Mouse (Mus musculus) thymus, postnatal 25 days (tissue): ENCODE results near the gene Gprasp1.
"Not testable (repeated sequence)": the region's sequence is repeated elsewhere in the genome, so short reads cannot be mapped to it uniquely, and the experiment has no call there.

Experiments used
- DNase-seq: peaks from one replicate; pipeline ENCODE4 v3.0.0; 2022

Gprasp1 gene

DNA sequence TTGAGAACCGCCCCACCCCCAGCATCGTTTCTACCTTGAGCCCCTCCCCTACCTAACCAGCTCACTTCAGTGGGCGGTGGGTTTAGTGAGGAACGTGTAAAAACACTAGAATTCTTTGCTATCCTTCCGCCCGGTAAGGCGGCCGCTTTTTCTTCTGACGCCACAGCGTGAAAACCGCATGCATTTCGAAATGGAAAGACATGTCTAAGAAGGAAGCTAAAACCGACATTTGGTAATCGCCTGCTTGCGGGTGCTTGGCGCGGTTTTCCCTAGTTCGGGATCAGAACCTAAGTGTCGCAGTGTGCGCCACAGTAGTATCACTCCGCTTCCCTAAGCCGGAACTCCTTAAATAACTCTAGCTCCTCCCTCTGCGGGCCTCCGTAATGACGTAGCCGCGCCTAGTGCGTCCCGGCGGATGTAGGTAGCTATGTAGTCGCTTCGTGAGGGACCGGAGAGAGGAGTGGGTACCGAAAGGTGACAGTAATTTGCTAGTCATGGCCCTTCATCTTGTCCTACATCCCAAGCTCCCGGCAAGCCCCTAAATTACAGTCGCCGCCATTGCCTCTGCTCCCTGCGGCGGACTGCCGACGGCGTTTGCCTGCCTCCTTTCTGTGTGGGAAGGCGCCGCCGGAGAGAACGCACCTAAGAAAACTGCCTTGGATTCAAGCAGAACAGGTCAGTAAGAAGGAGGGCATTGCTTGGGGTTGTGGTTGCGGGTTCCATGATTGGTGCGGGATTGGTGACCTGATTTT lies at the start of gene Gprasp1, which contains the start of gene Armcx5:
Gene Gprasp1 (plus strand): TSS at position 430 of the 752 bp plus-strand sequence.
Gene Armcx5 (plus strand): TSS at position 430 of the 752 bp plus-strand sequence.
- peak; percentile 86 for DNase-seq

DNA sequence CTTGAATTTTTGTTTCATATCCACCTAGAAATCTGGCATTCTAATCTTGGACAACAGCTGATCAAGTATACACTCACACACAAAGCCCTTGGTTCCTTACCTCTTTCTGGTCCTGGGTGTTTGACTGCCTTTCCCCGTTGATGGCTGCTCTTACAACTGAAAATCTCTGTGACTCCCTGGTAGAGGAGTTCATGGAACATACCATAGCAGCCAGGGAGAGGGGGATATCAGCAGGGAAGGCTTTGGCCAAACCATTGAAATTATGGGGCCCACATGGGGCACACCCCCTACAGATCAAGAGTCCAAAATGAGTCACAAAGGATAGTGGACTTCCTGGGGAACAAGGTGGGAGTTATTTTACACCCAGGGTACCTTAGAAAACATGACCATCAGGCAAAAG lies 48.9 kb upstream of the Gprasp1 start, which contains the start of gene Tcp11x2:
Gene Tcp11x2 (minus strand): TSS at position 158 of the 400 bp plus-strand sequence.
- DNase-seq: no peak

DNA sequence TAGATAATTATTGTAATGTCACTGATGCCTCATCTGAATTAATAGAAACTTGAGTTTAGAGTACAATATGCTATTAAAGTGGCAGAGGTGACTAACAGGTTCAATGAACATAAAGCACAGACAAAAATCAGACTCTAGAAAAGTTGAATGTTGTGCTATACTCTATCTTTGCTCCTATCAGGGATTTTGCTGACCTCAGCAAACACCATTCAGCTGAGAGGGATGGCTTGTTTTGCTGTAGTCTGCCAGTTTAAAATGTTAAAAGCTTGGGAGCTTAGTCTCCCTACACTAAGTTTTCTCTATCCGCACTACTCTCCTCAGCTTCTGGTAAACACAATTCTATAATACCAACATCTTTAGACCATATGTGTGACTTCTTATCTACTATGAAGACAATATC lies 39.4 kb upstream of the Gprasp1 start:
- no peak for DNase-seq

DNA sequence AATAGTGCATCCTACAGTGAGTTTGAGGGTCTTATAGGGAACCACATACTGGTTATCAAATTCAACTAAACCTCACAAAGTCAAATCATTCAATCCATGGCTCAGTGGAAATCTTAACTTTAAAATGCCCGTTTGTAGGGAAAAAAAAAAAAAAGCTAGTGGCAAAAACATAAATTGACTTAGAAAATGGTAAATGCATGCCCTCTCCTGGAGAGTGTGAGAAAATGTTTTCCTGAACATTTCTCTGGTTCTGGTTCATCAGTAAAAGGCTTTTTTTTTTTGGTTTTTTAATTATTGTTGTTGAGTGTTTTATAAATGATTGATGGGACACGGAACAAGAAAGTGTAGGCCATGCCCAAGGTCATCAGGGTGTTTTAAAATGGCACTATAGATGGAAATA lies 38.2 kb upstream of the Gprasp1 start:
- no peak for DNase-seq

DNA sequence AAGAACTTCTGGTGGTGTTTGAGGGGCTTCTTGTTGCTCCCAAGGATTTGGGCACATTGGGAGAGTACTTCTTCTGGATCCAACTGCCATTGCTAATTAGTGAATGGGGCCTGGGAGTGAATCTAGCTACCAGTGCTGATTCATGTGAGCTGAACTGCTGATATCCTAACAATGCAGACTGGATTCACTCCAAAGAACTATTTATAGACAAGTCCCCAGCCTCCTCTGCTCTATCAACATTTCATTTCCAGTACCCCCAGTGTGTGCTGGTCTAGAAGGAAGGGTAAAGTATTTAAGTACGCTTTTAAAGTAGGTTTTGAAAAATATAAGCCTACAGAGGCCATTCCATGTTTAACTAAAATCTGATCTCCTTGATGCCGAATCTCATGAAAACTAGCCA lies 29.7 kb upstream of the Gprasp1 start:
- no peak for DNase-seq

DNA sequence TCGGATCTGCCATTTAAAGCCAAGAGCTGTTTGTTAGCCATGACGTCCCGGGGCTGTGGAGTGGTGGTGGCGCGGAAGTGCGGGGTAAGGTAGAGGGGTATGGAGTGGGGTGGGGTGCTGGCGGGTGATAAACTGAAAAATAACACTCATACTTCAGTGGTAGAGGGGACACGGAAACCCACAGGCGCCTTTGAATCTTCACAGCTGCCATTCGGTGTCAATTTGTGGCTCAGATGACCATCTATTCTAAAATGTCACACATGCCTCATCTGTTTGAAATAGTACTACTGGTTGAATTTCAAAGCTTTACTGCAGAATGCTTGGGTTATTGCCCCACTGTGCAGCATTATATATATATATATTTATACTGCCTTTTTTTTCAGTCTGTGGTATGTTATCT lies 17.4 kb upstream of the Gprasp1 start, which contains the start of gene Tmsb15a:
Gene Tmsb15a (minus strand): TSS at position 101 of the 400 bp plus-strand sequence.
- no peak for DNase-seq

DNA sequence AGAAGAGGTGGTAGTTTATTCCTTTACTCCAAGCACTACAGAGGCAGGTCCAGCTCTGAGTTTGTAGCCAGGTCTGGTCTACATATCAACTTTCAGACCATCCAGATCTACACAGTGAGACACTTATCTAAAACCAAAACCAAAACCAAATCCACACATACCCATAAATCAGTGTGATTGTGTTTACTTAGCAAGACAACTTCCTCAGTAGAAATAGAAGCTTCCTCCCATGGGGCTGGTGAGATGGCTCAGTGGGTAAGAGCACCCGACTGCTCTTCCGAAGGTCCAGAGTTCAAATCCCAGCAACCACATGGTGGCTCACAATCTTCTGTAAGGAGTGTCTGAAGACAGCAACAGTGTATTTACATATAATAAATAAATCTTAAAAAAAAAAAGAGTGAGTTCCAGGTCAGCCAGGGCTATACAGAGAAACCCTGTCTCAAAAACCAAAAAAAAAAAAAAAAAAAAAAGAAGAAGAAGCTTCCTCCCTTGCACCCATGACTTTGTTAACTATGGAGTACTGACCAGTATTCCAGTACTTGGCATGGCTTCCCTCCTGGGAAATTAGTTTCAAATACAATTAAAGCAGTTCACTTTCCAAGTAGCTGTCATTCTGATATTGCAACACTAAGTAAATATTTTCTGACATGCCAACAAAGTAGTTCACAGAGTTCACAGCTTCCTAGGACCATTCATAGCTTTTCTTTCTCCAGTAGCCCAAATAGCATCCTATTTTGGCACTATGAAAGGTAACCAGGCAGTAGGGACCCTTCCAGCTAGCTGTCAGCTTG lies 3.6 kb upstream of the Gprasp1 start:
- DNase-seq: no peak

DNA sequence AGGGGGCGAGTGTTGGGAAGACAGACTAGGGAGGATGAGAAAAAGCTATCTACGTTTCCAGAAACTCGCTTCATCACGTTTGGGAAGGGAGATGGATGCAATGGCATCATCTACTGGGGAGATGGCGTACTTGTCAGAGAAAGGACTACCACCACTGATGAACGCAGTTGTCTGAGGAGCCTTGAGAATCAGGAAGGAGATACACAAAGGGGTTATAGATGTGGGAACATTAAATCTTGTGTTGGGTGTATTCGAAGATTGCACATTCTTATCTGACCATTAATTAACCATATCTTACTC lies 473 bp downstream of the Gprasp1 start:
- DNase-seq: no peak

DNA sequence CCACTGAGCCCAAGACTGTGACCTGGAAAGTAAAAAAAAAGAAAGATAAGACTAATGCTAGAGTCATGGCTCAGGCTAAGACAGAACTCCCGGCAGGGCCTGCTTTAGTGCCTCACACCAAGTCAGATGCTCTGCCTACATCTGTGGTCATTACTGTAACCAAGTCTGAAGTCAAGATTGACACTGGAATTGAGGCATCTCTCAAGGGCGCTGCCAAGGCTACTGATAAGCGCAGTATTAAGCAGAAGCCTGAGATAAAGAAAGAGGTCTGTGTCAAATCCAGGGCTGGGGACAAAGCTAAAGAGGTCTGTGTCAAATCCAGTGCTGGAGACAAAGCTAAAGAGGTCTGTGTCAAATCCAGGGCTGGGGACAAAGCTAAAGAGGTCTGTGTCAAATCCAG lies 2.8 kb downstream of the Gprasp1 start:
- not testable (repeated sequence) for DNase-seq

DNA sequence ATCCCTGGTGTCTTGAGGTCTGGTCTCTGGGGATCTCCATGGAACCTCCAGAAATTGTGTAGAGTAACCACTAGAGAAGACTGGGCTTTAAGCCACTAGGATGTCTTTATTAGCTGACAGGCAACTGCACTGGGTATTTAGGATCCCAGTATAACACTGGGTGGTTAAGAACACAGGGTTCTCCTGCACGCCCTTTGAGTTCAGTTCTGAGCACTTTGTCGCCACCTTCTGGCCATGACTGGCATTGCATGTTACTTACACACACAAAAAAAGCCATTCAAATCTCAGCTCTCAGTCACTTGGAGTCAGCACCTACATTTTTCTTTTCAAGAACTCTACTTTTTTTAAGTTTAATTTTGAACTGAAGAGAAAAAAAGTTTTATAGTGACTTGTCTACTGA lies 10.3 kb downstream of the Gprasp1 start:
- peak; percentile 66 for DNase-seq

DNA sequence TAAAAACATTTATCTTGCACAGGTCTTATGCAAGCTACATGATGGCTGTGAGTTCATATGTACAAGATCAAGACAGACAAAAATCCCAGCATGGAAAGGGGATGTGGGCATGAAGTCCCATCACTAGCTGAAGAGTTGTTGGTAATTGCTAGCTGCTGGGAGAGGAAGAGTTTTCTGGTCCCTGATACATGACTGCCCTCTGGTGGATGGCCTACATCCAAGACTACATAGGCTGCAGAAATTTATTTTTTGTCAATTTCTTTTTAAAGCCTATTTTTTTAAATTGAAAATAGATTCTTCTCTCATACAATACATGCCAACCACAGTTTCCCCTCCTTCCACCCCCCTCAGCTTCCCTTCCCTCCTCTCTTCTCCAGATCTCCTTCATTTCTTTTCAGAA lies 19.2 kb downstream of the Gprasp1 start:
- DNase-seq: peak; percentile 5

DNA sequence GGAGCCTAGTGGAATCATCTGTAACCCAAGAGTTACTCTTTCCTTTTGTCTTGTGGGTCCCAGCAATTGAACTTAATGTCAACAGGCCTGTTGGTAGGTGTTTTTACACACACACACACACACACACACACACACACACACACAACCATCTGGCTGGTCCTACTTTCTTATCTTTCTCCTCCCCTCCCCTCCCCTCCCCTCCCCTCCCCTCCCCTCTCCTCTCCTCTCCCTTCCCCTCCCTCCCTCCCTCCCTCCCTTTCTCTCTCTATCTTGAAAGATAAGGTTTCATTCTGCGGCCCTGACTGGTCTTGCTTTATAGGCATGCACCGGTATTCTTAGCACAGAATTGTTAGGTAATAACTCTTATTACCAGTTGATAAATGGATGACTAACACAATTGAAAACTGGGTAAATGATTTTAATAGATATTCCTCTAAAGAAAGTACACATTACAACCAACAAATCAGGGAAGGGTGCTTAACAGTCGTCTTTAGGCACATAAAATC lies 25.6 kb downstream of the Gprasp1 start:
- no peak for DNase-seq

DNA sequence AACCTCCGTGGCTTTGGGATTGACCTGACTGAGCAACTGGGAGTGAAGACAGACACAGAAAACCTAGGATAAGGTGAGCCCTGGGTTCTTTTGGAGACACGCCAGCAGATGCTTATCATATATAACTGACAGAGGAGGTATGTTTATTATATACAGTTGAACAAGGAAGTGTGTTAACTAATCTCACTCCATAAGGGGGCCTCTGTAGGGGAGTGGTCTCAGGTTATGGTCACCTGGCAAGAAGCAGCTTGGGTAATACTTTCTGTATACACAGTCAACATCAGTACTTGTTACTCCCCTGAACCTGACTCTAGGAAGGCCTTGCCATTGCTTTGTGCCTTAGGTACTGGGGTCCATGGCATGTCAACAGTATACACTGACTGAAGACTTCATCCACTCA lies 26.0 kb downstream of the Gprasp1 start:
- no peak for DNase-seq

DNA sequence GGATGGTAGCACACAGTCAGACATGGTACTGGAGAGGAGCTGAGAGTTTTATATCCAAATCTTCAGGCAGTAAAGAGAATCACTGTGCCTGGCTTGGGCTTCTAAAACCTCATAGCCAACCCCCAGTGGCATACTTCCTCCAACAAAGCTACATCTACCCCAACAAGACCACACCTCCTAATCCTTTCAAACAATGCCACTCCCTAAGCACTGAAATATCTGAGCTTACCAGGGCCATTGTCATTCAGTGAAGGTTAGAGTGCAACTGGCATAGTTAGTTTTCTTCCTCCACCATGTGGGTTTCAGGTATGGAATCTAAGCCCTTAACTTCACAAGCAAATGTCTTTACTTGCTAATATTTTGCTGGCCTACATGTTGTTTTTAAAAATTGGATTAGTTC lies 49.0 kb downstream of the Gprasp1 start:
- no peak for DNase-seq

DNA sequence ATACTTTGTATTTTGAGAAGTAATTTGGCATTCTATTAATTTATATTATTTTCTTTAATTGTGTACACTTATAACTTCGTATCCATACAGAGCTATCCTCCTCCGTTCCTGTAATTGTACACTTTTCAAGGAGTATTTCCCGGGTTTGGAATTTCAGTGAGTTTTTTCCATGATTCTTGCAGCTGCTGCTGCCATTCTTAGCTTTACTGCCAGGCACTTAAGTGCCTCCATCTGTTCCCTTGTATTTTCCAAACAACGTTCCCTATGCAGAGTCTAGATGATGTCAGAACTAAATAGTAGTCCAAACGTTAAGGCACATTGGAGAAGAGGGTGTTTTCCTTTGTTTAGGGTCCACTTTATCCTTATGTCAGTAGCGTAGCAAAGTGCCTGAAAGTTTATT lies 49.8 kb downstream of the Gprasp1 start:
- DNase-seq: no peak

DNA sequence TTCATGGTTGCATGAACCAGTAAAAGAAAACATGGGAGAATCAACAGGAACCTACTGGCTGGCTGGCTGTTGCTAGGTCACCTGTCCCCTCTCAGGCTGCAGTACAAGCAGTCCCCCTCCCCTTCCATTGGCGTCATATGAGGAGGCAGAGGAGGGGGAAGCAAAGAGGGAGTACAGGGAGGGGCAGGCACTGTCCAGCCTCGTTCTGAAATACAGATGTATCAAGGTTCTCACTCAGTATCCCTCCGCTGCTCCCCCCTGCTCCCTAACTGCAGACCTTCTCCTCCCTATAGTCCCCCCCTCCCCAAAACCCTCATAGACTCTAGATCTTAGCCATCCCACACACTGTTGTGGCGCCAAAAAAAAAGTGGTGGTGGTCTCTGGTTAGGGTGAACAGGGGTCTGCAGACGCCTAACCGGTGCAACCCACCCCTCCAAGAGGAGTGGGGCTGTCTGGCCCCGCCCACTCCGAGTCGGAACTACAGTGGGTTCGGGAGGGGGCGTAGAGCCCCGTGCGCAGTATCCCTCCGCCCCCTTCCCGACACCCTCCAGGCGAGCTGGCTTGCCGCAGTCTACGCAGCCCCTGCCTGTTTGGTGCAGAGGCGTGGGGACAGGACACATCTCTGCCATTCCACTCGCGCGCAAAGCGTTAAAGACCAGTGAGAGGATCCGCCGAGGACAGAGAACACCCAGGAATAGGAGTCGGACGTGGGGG lies 53.2 kb downstream of the Gprasp1 start:
- peak; percentile 72 for DNase-seq

DNA sequence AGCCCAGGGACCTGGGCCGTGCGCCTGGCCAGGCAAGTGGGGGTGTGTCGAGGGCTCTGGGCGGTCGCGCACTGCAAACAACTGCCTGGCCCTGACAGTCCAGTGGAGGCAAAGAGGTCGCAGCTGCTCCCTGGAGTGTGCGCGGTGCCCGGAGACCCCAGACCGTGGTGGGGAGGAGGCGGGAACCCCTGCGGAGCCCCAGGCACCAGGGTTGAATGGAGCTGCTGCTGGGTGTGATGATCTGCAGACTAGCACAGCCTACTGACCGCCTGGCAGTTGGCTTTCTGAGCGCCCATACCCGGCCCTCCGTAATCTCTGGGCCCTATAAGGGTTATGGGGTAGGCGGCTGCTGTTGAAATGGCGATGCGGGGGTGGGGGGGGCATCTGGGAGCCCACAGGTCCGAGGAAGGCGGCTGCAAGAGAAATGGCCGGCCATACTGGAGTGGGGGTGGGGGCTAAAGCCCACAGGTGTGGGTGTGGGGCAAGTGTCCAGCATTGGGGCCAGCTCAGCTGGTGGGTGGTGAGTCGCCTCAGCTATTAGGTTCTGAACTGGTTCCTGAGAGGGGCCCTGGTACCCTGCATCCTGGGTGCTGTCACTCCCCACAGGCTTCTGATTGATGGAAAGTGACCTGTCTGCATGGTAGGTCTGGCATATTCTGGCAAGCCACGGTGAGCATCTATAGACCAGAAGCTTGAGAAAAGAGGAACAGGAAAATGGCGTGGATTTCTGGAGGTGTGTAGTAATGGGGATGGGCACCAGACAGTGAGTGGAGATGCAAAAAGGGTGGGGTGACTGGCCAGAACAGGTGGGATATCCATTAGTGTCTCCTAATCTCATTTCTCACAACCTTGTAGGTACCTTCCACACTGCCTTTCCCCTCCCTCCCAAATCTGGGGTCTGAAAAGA lies 54.0 kb downstream of the Gprasp1 start:
- DNase-seq: peak; percentile 4

DNA sequence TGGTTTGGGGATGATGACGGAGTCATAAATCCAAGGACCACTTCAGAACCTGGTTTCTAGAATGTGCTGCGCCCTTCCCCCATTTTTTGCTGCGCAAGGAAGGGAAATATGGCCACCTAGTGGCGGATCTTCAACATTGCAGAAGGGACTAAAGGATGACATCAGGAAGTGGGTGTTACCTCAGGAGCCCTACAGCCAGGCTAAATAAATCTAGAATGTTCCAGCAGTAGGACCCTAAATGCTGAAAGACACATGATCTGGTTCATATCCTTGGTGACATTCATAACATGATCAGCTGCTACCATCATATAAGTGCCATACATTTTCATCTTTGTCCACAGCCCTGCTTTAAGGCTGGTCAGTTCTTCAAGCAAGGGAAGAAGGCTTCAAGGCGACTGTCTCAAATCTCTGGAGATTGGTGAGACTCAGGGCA lies 54.7 kb downstream of the Gprasp1 start, which contains the start of gene Bhlhb9:
Gene Bhlhb9 (plus strand): TSS at position 383 of the 433 bp plus-strand sequence.
- peak; percentile 55 for DNase-seq

DNA sequence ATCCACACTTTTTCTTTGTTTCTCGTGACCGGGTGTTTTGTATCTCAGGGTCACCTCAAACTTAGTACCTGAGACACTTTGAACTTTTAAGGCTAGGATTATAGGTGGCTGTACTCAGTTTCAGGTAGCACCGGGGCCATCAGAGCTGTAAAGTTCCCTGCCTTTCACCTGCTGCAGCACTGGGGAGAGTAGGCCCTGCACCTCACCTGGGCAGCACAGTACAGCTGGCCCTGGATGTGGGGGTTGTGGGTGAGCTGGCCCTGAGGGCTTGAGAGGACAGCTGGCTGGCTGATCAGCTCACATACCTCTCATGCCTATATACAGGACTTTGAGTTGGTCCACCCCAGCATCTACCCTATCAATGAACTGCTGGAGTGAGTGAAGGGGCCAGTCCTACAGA lies 61.6 kb downstream of the Gprasp1 start:
- no peak for DNase-seq

DNA sequence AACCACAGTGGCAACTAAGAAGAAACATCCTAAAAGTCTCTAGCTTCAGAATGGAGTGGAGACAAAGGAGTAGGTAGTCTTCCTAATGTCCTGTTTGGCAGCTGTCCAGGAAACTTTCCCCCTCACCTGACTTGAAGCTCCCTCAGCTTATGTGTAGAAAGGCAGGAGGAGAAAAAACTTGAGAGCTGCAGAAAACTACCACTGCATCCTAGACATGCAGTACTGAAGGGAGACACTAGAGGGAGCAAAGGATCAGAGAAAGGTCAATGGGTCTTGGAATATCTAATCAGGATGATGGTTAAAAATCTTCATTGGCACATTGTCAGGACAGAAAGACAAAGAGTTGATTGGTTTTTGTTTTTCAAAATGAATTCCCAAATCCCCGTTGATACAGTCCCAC lies 63.2 kb downstream of the Gprasp1 start:
- peak; percentile 27 for DNase-seq

DNA sequence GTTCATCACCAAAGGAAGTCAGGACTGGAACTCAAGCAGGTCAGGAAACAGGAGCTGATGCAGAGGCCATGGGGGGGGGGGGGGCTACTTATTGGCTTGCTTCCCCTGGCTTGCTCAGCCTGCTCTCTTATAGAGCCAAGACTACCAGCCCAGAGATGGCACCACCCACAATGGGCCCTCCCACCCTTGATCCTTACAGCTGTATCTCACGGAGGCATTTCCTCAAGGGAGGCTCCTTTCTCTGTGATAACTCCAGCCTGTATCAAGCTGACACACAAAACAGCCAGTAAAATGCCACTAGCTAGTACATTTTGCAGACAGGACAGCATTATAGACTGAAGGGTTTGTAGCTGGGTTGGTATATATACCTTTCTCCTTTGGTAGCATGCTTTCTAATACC lies 93.4 kb downstream of the Gprasp1 start:
- not testable (repeated sequence) for DNase-seq

DNA sequence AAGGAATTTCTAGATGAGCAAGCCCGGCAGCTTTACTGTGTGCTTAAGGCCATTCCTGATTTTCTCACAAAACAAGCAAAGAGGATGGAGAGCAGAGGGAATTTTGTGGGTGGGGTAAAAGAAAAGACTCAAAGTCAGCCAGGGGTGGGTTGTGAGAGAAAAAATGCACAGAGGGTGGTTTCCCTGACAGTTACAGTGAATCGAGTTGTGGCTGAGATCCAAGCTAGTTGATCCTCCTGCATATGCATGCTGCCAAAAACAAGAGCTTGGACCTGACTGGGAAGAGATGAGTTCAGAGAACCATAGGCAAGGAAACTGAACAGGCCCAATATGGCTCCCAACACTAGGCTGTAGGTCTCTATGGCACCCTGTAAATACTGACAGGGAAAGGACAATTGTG lies 95.4 kb downstream of the Gprasp1 start:
- DNase-seq: no peak
